Mouse (Mus musculus) Patski (cell line): ENCODE data around the gene Cps1. TPM values are rescaled to one million over a fixed set of nuclear protein-coding genes. Genes with fewer than 3 reads are reported as not detected.

Experiments
- ATAC-seq: fragments of 100-300 bp; one replicate; pipeline ENCODE4 v1.8.0; 2021
- CTCF ChIA-PET: fragments of 350-600 bp; sonication (Branson Sonifier 250); formaldehyde crosslinking; loops from one replicate; lab custom pipeline; 2022; ENCODE audit warnings: inconsistent platforms; lab: Charles Lee
- POLR2A ChIA-PET: fragments of 350-600 bp; sonication (Branson Sonifier 250); formaldehyde crosslinking; loops from one replicate; lab custom pipeline; 2022; ENCODE audit warnings: antibody characterized with exemption, inconsistent platforms; lab: Charles Lee
- DNase-seq: peaks from one replicate; pipeline ENCODE4 v3.0.0-alpha.2; 2011; ENCODE audit warnings: low read depth, low spot score
- H3K27me3 ChIP-seq: fragments of 371-371 bp; one replicate; pipeline ENCODE4 v1.5.1; 2021
- CTCF ChIP-seq: fragments of 100-300 bp; IDR thresholded peaks from one replicate; pipeline ENCODE4 v1.5.1; 2021
- in situ Hi-C: fragments of 300-500 bp; cut with MboI; formaldehyde crosslinking; loops from 3 replicates; pipeline ENCODE4 v1.11.1; 2018; ENCODE audit warnings: low pct_unique_long_range_greater_than_20kb, mixed read lengths
- polyA plus RNA-seq: library from polyadenylated mRNA; unstranded; gene quantifications from one replicate; pipeline ENCODE4 v1.2.3, GENCODE M21; 2021

Cps1 gene
- polyA plus RNA-seq, 1 experiment from 2014 or later: not detected

GRCm38 (mm10) chr1:67125433-67125832, 2.6 kb downstream of the Cps1 start:
- no peak for TF ChIP-seq CTCF
- no peak for ATAC-seq
- in situ Hi-C loops: no loop called here
- ChIA-PET POLR2A (no interaction called here), CTCF (no interaction called here)
- H3K27me3 ChIP-seq: peaks cover 21% of the 10 kb centered on the region
- DNase-seq: no peak

- ChIA-PET CTCF (interaction anchor here (1.3 kb wide), 2 partner anchors 11 to 12 kb away, joined by 7 to 8 read pairs; no protein-coding TSS in a partner anchor), POLR2A (no interaction called here)
- in situ Hi-C loops: no loop called here
- no peak for ATAC-seq
- no peak for DNase-seq
- peak; percentile 48 for TF ChIP-seq CTCF
- peaks cover 20% of the 10 kb centered on the region for H3K27me3 ChIP-seq
These were observed 21.1 kb downstream of the Cps1 start for GRCm38 (mm10) chr1:67143939-67144338.

GRCm38 (mm10) chr1:67151246-67151645, 28.4 kb downstream of the Cps1 start:
- in situ Hi-C loops: no loop called here
- TF ChIP-seq CTCF: no peak
- POLR2A ChIA-PET: no interaction called here
- CTCF ChIA-PET: no interaction called here
- ATAC-seq: no peak
- DNase-seq: no peak
- peaks cover 8% of the 10 kb centered on the region for H3K27me3 ChIP-seq

GRCm38 (mm10) chr1:67167283-67167682, 44.5 kb downstream of the Cps1 start:
- CTCF ChIA-PET: no interaction called here
- no peak for ATAC-seq

GRCm38 (mm10) chr1:67181165-67181564, 58.3 kb downstream of the Cps1 start:
- no peak for ATAC-seq
- DNase-seq: no peak
- peaks cover 32% of the 10 kb centered on the region for H3K27me3 ChIP-seq
- peak; percentile 92 for TF ChIP-seq CTCF
- ChIA-PET POLR2A (no interaction called here), CTCF (interaction anchor here (0.7 to 1.5 kb wide), 5 partner anchors 10 to 122 kb away, joined by 3 to 5 read pairs (median 3); no protein-coding TSS in a partner anchor)
- in situ Hi-C loops: loop anchor here (5.0 kb wide), 1 partner anchor 1956 kb away; no protein-coding TSS in a partner anchor

More at GRCm38 (mm10) chr1:67167283-67167682, 44.5 kb downstream of the Cps1 start:
- in situ Hi-C loops: no loop called here
- TF ChIP-seq CTCF: no peak
- peaks cover 31% of the 10 kb centered on the region for H3K27me3 ChIP-seq
- POLR2A ChIA-PET: no interaction called here
- no peak for DNase-seq

- POLR2A ChIA-PET: no interaction called here
These were observed 59.4 kb downstream of the Cps1 start for GRCm38 (mm10) chr1:67182201-67182600.

GRCm38 (mm10) chr1:67183532-67183931, 60.7 kb downstream of the Cps1 start:
- ChIA-PET POLR2A (no interaction called here), CTCF (no interaction called here)
- no peak for TF ChIP-seq CTCF
- DNase-seq (no peak), ATAC-seq (no peak)
- in situ Hi-C loops: loop anchor here (5.0 kb wide), 1 partner anchor 1954 kb away; no protein-coding TSS in a partner anchor
- H3K27me3 ChIP-seq: peaks cover 27% of the 10 kb centered on the region

More at GRCm38 (mm10) chr1:67182201-67182600, 59.4 kb downstream of the Cps1 start:
- CTCF ChIA-PET: interaction anchor here (1.2 kb wide), 1 partner anchor 34 kb away, joined by 3 read pairs; no protein-coding TSS in a partner anchor
- DNase-seq: no peak
- in situ Hi-C loops: loop anchor here (5.0 kb wide), 1 partner anchor 1955 kb away; no protein-coding TSS in a partner anchor
- TF ChIP-seq CTCF: no peak
- no peak for ATAC-seq
- peaks cover 27% of the 10 kb centered on the region for H3K27me3 ChIP-seq

GRCm38 (mm10) chr1:67184134-67184533, 61.3 kb downstream of the Cps1 start:
- ChIA-PET POLR2A (no interaction called here), CTCF (no interaction called here)
- DNase-seq (no peak), ATAC-seq (no peak)
- no peak for TF ChIP-seq CTCF
- peaks cover 27% of the 10 kb centered on the region for H3K27me3 ChIP-seq
- in situ Hi-C loops: loop anchor here (5.0 kb wide), 1 partner anchor 1953 kb away; no protein-coding TSS in a partner anchor

- DNase-seq (no peak), ATAC-seq (no peak)
- H3K27me3 ChIP-seq: peaks cover 19% of the 10 kb centered on the region
- ChIA-PET CTCF (no interaction called here), POLR2A (no interaction called here)
- in situ Hi-C loops: no loop called here
- no peak for TF ChIP-seq CTCF
These were observed 74.5 kb downstream of the Cps1 start for GRCm38 (mm10) chr1:67197335-67197734.

GRCm38 (mm10) chr1:67218339-67218944, 95.6 kb downstream of the Cps1 start:
- in situ Hi-C loops: no loop called here
- TF ChIP-seq CTCF: no peak
- H3K27me3 ChIP-seq: peaks cover 31% of the 10 kb centered on the region
- ChIA-PET CTCF (interaction anchor here (0.6 kb wide), 1 partner anchor 75 kb away, joined by 3 read pairs; no protein-coding TSS in a partner anchor), POLR2A (no interaction called here)
- DNase-seq (no peak), ATAC-seq (no peak)

GRCm38 (mm10) chr1:67223666-67224065, 100.8 kb downstream of the Cps1 start:
- no peak for DNase-seq
- CTCF ChIA-PET: no interaction called here
- no peak for ATAC-seq
- POLR2A ChIA-PET: no interaction called here
- no peak for TF ChIP-seq CTCF
- in situ Hi-C loops: no loop called here
- H3K27me3 ChIP-seq: peaks cover 23% of the 10 kb centered on the region
